Mouse (Mus musculus) myocyte (in vitro differentiated cells): Measurements from ENCODE around the gene Ogdh. TPM values are rescaled to one million over a fixed set of nuclear protein-coding genes. Genes with fewer than 3 reads are reported as not detected.
A peak's percentile ranks its signal among the peaks of the same experiment; 100 is the strongest.

Experiments used
- H3K27me3 ChIP-seq: one replicate; pipeline ENCODE4 v1.6.1; 2011; ENCODE audit not compliant: control insufficient read depth, insufficient read depth, insufficient read length
- H3K36me3 ChIP-seq: one replicate; pipeline ENCODE4 v1.6.1; 2011; ENCODE audit not compliant: control insufficient read depth, insufficient read depth
- H3K4me2 ChIP-seq: one replicate; pipeline ENCODE4 v1.6.1; 2011; ENCODE audit warnings: low read depth, control low read depth
- H3K4me3 ChIP-seq: one replicate; pipeline ENCODE4 v1.5.1; 2011; ENCODE audit warnings: mild to moderate bottlenecking, control low read depth, moderate library complexity
- H3K79me2 ChIP-seq: one replicate; pipeline ENCODE4 v1.6.1; 2011; ENCODE audit not compliant: control insufficient read depth, insufficient read depth
- H3ac ChIP-seq: one replicate; pipeline ENCODE4 v1.6.1; 2011; ENCODE audit not compliant: control insufficient read depth, insufficient read length
- CEBPB ChIP-seq: IDR thresholded peaks from 2 replicates; pipeline ENCODE4 v1.6.1; 2011; ENCODE audit warnings: mild to moderate bottlenecking, moderate library complexity; ENCODE audit not compliant: poor library complexity, insufficient read depth, severe bottlenecking
- E2F4 ChIP-seq: IDR thresholded peaks from one replicate; pipeline ENCODE4 v1.6.1; 2011; ENCODE audit warnings: mild to moderate bottlenecking, control low read depth, moderate library complexity; ENCODE audit not compliant: insufficient read depth
- MAX ChIP-seq: IDR thresholded peaks from one replicate; pipeline ENCODE4 v1.6.1; 2011; ENCODE audit warnings: low read depth, mild to moderate bottlenecking, control low read depth
- MYOD1 ChIP-seq, 3 experiments: IDR thresholded peaks; one replicate each; pipeline ENCODE4 v1.6.1; 2011; ENCODE audit warnings: control low read depth in 2 of 3, low read depth in 2 of 3, mild to moderate bottlenecking in 2 of 3, moderate library complexity in 1 of 3; ENCODE audit not compliant: insufficient read length in 2 of 3, control insufficient read depth in 1 of 3
- MYOG ChIP-seq, 3 experiments: IDR thresholded peaks; one replicate each; pipeline ENCODE4 v1.6.1; 2011; ENCODE audit warnings: control low read depth in 2 of 3, low read depth in 2 of 3, mild to moderate bottlenecking in 2 of 3; ENCODE audit not compliant: insufficient read length in 2 of 3, control insufficient read depth in 1 of 3, insufficient read depth in 1 of 3
- POLR2A ChIP-seq: IDR thresholded peaks from one replicate; pipeline ENCODE4 v1.6.1; 2011; ENCODE audit warnings: low read depth, mild to moderate bottlenecking, control low read depth, moderate library complexity; ENCODE audit not compliant: insufficient read length
- POLR2AphosphoS2 ChIP-seq: IDR thresholded peaks from one replicate; pipeline ENCODE4 v1.6.1; 2011; ENCODE audit warnings: low read depth, control low read depth; ENCODE audit not compliant: insufficient read length
- REST ChIP-seq: IDR thresholded peaks from one replicate; pipeline ENCODE4 v1.6.1; 2011; ENCODE audit warnings: mild to moderate bottlenecking, control low read depth, moderate library complexity; ENCODE audit not compliant: insufficient read depth, insufficient read length
- SRF ChIP-seq: IDR thresholded peaks from one replicate; pipeline ENCODE4 v1.6.1; 2011; ENCODE audit warnings: low read depth; ENCODE audit not compliant: control insufficient read depth, insufficient read length
- TCF12 ChIP-seq: IDR thresholded peaks from one replicate; pipeline ENCODE4 v1.6.1; 2011; ENCODE audit warnings: mild to moderate bottlenecking, control low read depth; ENCODE audit not compliant: poor library complexity, insufficient read depth, severe bottlenecking
- TCF3 ChIP-seq: IDR thresholded peaks from one replicate; pipeline ENCODE4 v1.6.1; 2011; ENCODE audit warnings: low read depth, control low read depth; ENCODE audit not compliant: insufficient read length
- USF1 ChIP-seq: IDR thresholded peaks from one replicate; pipeline ENCODE4 v1.6.1; 2011; ENCODE audit warnings: low read depth, mild to moderate bottlenecking, control low read depth, moderate library complexity
- polyA plus RNA-seq: library from polyadenylated mRNA; unstranded; fragments of >200 nt; fragmentation: generic; extraction: Trizol; gene quantifications from one replicate; pipeline ENCODE4 v1.2.1, GENCODE M21; 2012; ENCODE audit warnings: missing spikeins

The Ogdh gene
- polyA plus RNA-seq, 1 experiment: 127 TPM

DNA sequence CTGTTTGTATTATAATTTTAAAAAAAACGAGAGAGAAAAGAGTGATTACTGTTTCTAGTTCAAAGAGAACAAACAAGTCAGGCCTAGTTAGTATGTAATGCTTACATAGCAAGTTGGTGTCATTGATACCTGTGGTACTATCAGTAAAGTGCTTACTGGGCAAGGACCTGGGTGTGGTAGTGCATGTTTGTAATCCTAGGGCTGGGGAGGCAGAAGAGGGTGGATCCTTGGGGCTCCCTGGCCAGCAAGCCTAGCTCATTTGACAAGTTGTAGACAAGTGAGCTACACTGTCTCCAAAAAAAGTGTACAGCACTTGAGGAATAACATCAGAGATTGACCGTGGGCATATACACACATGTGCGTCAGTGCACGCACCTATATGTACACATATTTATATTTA is 3.2 kb downstream of the Ogdh start:
- Histone ChIP-seq H3K27me3 (no peaks in the 10 kb centered on the region), H3K36me3 (peaks cover 27% of the 10 kb centered on the region), H3K4me2 (no peak overlapping the region), H3ac (no peak overlapping the region), H3K4me3 (no peak overlapping the region), H3K79me2 (peaks cover 59% of the 10 kb centered on the region)
- TF ChIP-seq POLR2AphosphoS2: no peak
- no peak for TF ChIP-seq TCF3
- no peak for TF ChIP-seq MYOG (IDR thresholded peaks at IDR 0.05; ENCODE audit: control insufficient read depth in 1 of 3, insufficient read depth in 1 of 3, insufficient read length in 2 of 3, low read depth in 2 of 3)
- no peak for TF ChIP-seq E2F4
- TF ChIP-seq CEBPB: no peak
- TF ChIP-seq REST: no peak
- no peak for TF ChIP-seq POLR2A
- TF ChIP-seq MYOD1 (IDR thresholded peaks at IDR 0.05; ENCODE audit: control insufficient read depth in 1 of 3, insufficient read length in 2 of 3, low read depth in 2 of 3): no peak
- TF ChIP-seq USF1: no peak
- TF ChIP-seq TCF12: no peak

DNA sequence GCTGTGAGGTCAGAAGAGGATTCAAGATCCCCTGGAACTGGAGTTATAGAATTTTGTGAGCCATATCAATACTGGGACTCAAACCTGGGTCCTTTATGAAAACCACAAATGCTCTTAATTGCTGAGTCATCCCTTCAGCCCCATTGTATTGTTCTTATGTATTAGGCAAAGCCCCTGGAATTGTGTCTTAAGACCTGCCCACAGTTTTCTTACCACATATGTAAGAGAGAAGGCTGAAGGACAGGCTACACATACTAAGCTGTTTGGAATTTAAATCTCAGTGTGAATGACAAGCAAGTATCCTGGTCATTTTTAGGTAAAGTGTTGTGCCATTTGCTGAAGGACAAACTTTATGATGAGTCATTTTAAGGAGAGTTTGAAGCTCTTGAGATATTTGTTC is 4.6 kb downstream of the Ogdh start:
- Histone ChIP-seq H3K4me2 (no peak overlapping the region), H3K27me3 (no peaks in the 10 kb centered on the region), H3ac (no peak overlapping the region), H3K36me3 (peaks cover 31% of the 10 kb centered on the region), H3K79me2 (peaks cover 64% of the 10 kb centered on the region), H3K4me3 (no peak overlapping the region)
- TF ChIP-seq E2F4: no peak
- no peak for TF ChIP-seq SRF
- TF ChIP-seq POLR2A: no peak
- TF ChIP-seq MYOD1 (IDR thresholded peaks at IDR 0.05; ENCODE audit: control insufficient read depth in 1 of 3, insufficient read length in 2 of 3, low read depth in 2 of 3): no peak
- TF ChIP-seq TCF3: no peak
- TF ChIP-seq POLR2AphosphoS2: no peak
- TF ChIP-seq REST: no peak
- TF ChIP-seq MAX: no peak
- TF ChIP-seq TCF12: no peak
- no peak for TF ChIP-seq CEBPB
- no peak for TF ChIP-seq MYOG (IDR thresholded peaks at IDR 0.05; ENCODE audit: control insufficient read depth in 1 of 3, insufficient read depth in 1 of 3, insufficient read length in 2 of 3, low read depth in 2 of 3)
- no peak for TF ChIP-seq USF1

DNA sequence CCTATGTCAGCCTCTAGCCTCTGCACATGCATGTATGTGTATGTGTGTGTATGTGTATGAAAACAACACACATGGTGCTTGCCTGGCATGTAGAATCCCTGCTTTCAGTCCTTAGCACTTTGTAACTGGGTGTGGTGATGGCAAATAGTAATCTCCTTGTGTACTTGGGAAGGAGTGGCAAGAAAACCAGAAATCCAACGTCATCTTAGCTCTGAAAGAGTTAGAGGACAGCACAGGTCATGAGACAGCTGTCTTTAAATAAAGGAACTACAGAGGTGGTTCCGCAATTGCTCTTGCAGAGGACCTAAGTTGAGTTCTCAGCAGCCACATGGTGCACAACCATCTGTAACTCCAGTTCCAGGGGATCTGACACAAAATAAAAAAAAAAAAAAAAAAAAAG is 8.0 kb downstream of the Ogdh start:
- no peaks in the 10 kb centered on the region for H3K27me3 ChIP-seq
- peaks cover 39% of the 10 kb centered on the region for H3K36me3 ChIP-seq
- TF ChIP-seq POLR2A (no peak), MYOG (IDR thresholded peaks at IDR 0.05; ENCODE audit: control insufficient read depth in 1 of 3, insufficient read depth in 1 of 3, insufficient read length in 2 of 3, low read depth in 2 of 3) (no peak), POLR2AphosphoS2 (no peak), E2F4 (no peak), CEBPB (no peak), REST (no peak), MYOD1 (IDR thresholded peaks at IDR 0.05; ENCODE audit: control insufficient read depth in 1 of 3, insufficient read length in 2 of 3, low read depth in 2 of 3) (no peak), USF1 (no peak), TCF3 (no peak), SRF (no peak), TCF12 (no peak), MAX (no peak)
- no peak overlapping the region for H3K4me2 ChIP-seq
- no peak overlapping the region for H3K4me3 ChIP-seq
- peaks cover 38% of the 10 kb centered on the region for H3K79me2 ChIP-seq
- H3ac ChIP-seq: no peak overlapping the region

DNA sequence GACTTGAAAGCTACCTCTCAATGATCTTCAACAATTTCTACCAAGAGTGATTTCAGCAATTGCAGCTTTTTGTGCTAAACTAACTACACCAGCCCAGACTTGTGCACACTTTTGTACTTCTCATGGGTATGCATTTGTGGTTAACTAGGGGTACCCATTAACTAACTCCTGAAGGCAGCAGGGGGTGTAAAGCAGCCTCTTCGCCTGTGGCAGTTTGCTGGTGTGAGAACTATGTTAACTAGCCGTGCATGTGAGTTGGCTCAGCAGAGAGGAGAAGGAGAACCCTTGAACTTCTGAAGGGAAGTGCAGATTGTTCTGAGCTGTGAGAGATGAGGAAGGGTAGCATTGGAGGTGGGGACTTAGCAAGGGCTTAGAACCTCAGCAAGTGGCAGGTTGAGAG is 11.4 kb downstream of the Ogdh start:
- Histone ChIP-seq H3K27me3 (no peaks in the 10 kb centered on the region), H3K79me2 (peaks cover 5% of the 10 kb centered on the region), H3ac (no peak overlapping the region), H3K36me3 (peaks cover 35% of the 10 kb centered on the region), H3K4me2 (no peak overlapping the region), H3K4me3 (no peak overlapping the region)
- TF ChIP-seq POLR2AphosphoS2: no peak

DNA sequence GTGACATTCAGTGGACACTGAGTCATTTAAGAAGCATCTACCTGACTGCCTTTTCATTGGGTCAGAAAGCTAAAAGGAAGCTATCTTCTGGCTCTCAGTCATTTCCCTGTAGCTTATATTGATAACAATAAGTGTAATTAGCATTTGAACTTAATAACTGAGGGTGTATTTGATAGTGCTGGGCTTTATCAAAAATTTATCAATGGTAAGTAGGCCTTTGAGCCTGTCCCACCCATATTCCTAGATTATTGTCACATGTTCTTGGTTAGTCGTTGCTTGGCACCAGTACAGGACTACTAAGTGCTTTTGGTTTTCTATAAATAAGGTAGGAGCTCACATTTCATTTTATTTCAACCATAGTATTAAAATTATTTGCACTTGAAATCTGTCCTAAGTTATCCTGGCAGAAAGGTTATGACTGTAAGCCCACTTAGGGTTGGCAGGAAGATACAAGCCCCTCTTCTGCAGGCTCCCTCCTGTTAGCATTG is 14.6 kb downstream of the Ogdh start:
- Histone ChIP-seq H3K4me3 (no peak overlapping the region), H3ac (no peak overlapping the region), H3K27me3 (no peaks in the 10 kb centered on the region), H3K79me2 (no peaks in the 10 kb centered on the region), H3K4me2 (no peak overlapping the region), H3K36me3 (peaks cover 15% of the 10 kb centered on the region)
- peak; percentile 3 for TF ChIP-seq USF1
- TF ChIP-seq REST: no peak
